Mouse (Mus musculus) layer of hippocampus, postnatal 10 days (tissue): Measurements from ENCODE around the gene 5830473C10Rik. TPM values are rescaled to one million over a fixed set of nuclear protein-coding genes. Genes with fewer than 3 reads are reported as not detected.

Experiments used
- DNase-seq, 2 experiments: peaks; one replicate each; pipeline ENCODE4 v3.0.0; 2021; ENCODE audit warnings: low spot score in 2 of 2
- long read RNA-seq: library from polyadenylated mRNA; stranded (forward); transcript quantifications from one replicate; pipeline ENCODE4 v2.0.0, GENCODE M21; 2023
- total RNA-seq, 2 experiments: library from RNA; stranded (reverse); gene quantifications; 2 replicates each; pipeline ENCODE4 v1.2.3; 2021

Gene 5830473C10Rik
- total RNA-seq: under 1 TPM in 1 of 2 experiments, not detected in 1; 0.21 TPM
- long read RNA-seq, partial matches to known transcripts: 0 of 1 reads
- long read RNA-seq, other reads (novel, unspliced or antisense): 1 of 1 reads

GRCm38 (mm10) chr5:90560743-90561142 is at the start of gene 5830473C10Rik:
Gene 5830473C10Rik, plus strand, starts transcription at chr5:90561107.
- DNase-seq: no peak

GRCm38 (mm10) chr5:90512288-90512955 is 48.5 kb upstream of the 5830473C10Rik start:
- DNase-seq: no peak

GRCm38 (mm10) chr5:90515561-90515960 is 45.3 kb upstream of the 5830473C10Rik start:
- no peak for DNase-seq

- DNase-seq: no peak
Measured at GRCm38 (mm10) chr5:90518356-90519100, 42.4 kb upstream of the 5830473C10Rik start, which contains the start of gene Afm. Gene Afm, plus strand, starts transcription at chr5:90518932.

DNA sequence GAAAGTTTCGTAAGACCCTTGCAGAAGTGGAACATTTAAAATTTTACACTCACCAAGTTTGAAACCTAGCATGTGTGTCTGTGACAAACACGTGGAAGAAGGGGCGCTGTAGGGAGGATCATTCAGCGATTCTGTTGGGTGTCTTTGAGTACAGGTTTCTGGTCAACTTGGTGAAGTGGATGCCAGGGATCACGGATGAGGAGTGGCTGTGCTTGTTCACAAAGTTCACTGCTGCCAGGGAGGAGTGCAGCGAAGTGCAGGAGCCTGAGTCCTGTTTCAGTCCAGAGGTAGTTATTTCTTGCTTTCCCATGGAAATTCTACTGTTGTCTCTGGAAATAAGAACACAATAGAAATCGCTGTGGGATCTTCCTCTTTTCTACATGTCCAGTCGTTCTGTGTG is 9.7 kb upstream of the 5830473C10Rik start:
- no peak for DNase-seq

DNA sequence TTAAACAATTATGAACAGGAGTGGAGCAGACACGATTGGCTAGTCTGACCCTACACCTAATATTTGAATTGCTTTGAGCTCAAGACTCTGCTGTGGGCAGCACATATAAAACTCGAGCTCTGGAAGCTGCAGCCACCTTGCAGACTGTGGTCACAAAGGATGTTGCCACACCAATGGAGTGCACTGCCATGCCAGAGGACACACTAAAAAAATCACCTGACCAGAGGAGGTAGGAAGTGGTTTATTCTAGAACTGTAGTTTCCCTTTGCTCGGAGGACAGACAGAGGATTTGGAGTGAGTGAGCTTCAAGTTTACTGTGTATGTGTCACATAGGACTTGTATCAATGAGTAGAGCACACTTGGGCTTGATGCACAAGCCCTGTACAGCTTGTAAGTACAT is 4.9 kb upstream of the 5830473C10Rik start:
- DNase-seq: no peak

GRCm38 (mm10) chr5:90561721-90562275 is 891 bp downstream of the 5830473C10Rik start:
- no peak for DNase-seq

GRCm38 (mm10) chr5:90562880-90563279 is 2.0 kb downstream of the 5830473C10Rik start:
- DNase-seq: no peak

DNA sequence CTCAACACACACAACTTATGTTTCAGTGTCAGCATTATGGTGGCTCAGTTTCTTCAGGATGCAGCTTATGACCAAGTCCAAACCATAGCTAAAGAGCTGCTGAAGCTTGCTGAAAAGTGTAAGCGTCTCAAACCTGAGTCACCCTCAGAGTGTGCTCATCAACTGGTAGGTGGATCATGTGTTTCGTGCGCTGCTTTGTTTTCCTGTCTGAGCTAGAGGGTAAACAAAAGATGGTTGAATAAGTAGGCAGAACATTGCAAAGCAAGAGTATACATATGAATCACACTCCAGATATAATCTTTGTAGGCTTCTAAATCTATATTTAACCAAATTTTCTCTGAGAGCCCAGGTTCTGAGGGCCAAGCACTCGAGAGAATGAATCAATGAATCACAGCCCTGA is 3.3 kb downstream of the 5830473C10Rik start:
- no peak for DNase-seq

GRCm38 (mm10) chr5:90565205-90565604 is 4.3 kb downstream of the 5830473C10Rik start:
- DNase-seq: no peak

DNA sequence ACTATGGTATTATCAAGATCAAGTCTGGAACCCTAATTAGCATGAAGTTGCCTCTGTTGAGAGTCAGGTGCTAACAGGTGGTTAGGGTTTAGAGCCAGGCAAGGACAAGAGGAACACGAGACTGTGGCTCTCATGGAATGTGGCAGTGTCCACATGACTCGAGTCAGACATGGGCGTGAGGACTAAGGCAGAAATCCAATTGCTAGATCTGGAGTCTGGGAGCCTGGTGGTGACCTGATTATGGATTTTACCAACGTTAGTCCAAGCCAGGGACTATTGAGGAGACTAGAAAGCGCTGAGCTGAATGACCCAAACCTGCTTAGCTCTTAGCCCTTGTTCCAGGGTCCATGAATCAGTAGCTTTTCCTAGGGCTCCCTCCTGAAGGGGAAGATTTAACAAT is 6.9 kb downstream of the 5830473C10Rik start:
- no peak for DNase-seq

DNA sequence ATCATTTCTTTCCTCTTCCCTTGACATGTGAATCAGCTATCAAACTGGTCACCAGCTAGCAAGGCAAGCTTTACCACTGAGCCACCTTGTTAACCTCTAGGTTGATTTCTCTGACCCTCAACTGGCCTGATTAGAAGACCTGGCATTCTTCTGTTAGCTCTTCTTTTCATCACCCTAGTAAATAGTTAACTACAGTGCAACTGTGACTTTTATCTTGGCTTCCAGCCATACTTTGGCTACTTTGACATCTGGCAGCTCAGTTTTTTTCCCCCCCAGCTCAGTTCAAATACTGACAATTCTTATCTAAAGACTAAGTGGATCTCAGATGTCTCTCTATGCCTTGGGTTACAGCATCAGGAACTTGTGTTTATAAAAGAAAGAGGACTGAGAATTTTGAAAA is 7.4 kb downstream of the 5830473C10Rik start:
- no peak for DNase-seq

GRCm38 (mm10) chr5:90571216-90571615 is 10.3 kb downstream of the 5830473C10Rik start:
- DNase-seq: no peak

- no peak for DNase-seq
Measured at GRCm38 (mm10) chr5:90577751-90578150, 16.8 kb downstream of the 5830473C10Rik start.

DNA sequence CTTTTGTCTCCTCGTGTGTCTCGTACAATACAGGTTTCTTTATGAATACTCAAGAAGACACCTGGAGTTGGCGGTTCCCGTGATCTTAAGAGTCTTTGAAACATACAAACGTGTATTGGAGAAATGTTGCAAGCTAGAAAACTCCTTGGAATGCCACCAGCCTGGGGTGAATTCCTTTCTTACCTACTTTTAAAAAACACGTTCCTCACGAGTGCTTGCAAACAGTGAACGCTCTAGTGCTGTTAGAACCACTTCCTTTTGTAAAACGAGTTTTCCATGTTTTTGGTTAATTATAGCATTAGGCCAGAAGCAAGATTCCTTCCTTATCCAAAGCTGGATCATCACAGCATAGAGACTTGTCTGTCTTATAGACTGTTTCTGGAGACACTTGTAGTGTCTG is 18.6 kb downstream of the 5830473C10Rik start:
- DNase-seq: no peak

GRCm38 (mm10) chr5:90582179-90582578 is 21.3 kb downstream of the 5830473C10Rik start:
- no peak for DNase-seq

- no peak for DNase-seq
Measured at GRCm38 (mm10) chr5:90584799-90585198, 23.9 kb downstream of the 5830473C10Rik start.

GRCm38 (mm10) chr5:90586511-90586910 is 25.6 kb downstream of the 5830473C10Rik start:
- no peak for DNase-seq

GRCm38 (mm10) chr5:90588104-90588503 is 27.2 kb downstream of the 5830473C10Rik start:
- no peak for DNase-seq

GRCm38 (mm10) chr5:90588708-90589595 is 28.0 kb downstream of the 5830473C10Rik start:
- peak; percentile 84 to 87 for DNase-seq

- DNase-seq: no peak
Measured at GRCm38 (mm10) chr5:90590676-90591075, 29.8 kb downstream of the 5830473C10Rik start.
